Mouse (Mus musculus) forelimb bud, embryonic 11.5 days (tissue): Measurements from ENCODE around the gene A930017K11Rik.
A peak's percentile ranks its signal among the peaks of the same experiment; 100 is the strongest.

Experiments used
- DNase-seq: peaks from one replicate; pipeline ENCODE4 v3.0.0-alpha.2; 2012; ENCODE audit warnings: low read depth, low spot score

The A930017K11Rik gene

GRCm38 (mm10) chr17:25951803-25952623 lies at the start of gene A930017K11Rik:
Gene A930017K11Rik (minus strand): TSS chr17:25952565.
- DNase-seq: no peak

- no peak for DNase-seq
Observed at GRCm38 (mm10) chr17:25998425-25998824, 46.1 kb upstream of the A930017K11Rik start.

GRCm38 (mm10) chr17:25993489-25993888 lies 41.1 kb upstream of the A930017K11Rik start:
- no peak for DNase-seq

GRCm38 (mm10) chr17:25992274-25992673 lies 39.9 kb upstream of the A930017K11Rik start:
- no peak for DNase-seq

GRCm38 (mm10) chr17:25990331-25990730 lies 38.0 kb upstream of the A930017K11Rik start:
- DNase-seq: no peak

- peak; percentile 98 for DNase-seq
Observed at GRCm38 (mm10) chr17:25985306-25986294, 33.2 kb upstream of the A930017K11Rik start, which contains the start of gene Capn15. Gene Capn15 (minus strand): TSS chr17:25985796.

GRCm38 (mm10) chr17:25984556-25985305 lies 32.4 kb upstream of the A930017K11Rik start:
- no peak for DNase-seq

GRCm38 (mm10) chr17:25984066-25984465 lies 31.7 kb upstream of the A930017K11Rik start:
- DNase-seq: no peak

- DNase-seq: no peak
Observed at GRCm38 (mm10) chr17:25982913-25983312, 30.5 kb upstream of the A930017K11Rik start.

- DNase-seq: no peak
Observed at GRCm38 (mm10) chr17:25980854-25981253, 28.5 kb upstream of the A930017K11Rik start.

GRCm38 (mm10) chr17:25979829-25980738 lies 27.7 kb upstream of the A930017K11Rik start:
- peak; percentile 20 for DNase-seq

GRCm38 (mm10) chr17:25970954-25971707 lies 18.8 kb upstream of the A930017K11Rik start:
- DNase-seq: no peak

- DNase-seq: no peak
Observed at GRCm38 (mm10) chr17:25970448-25970847, 18.1 kb upstream of the A930017K11Rik start.

- no peak for DNase-seq
Observed at GRCm38 (mm10) chr17:25968176-25968575, 15.8 kb upstream of the A930017K11Rik start.

GRCm38 (mm10) chr17:25967652-25968051 lies 15.3 kb upstream of the A930017K11Rik start:
- no peak for DNase-seq

- no peak for DNase-seq
Observed at GRCm38 (mm10) chr17:25964271-25964670, 11.9 kb upstream of the A930017K11Rik start.

- DNase-seq: no peak
Observed at GRCm38 (mm10) chr17:25962413-25962905, 10.1 kb upstream of the A930017K11Rik start.

GRCm38 (mm10) chr17:25961566-25961965 lies 9.2 kb upstream of the A930017K11Rik start:
- no peak for DNase-seq
